Mouse (Mus musculus): ENCODE results near the gene Zfp575.

GRCm38 (mm10) chr7:24617763-24618162 lies 30.3 kb upstream of the Zfp575 start:
- TF ChIP-seq POLR2A (IDR thresholded peaks at IDR 0.05; ENCODE audit: borderline replicate concordance, control insufficient read depth, low read depth, low read length), result no peak
- TF ChIP-seq CTCF (IDR thresholded peaks at IDR 0.05; ENCODE audit: control insufficient read depth, insufficient read depth, low read length), result no peak
